14 mouse cellular contexts compared by ENCODE assay signal in genomic region chr5:67634339-67634738, GRCm38 (mm10). TPM values are rescaled to one million over a fixed set of nuclear protein-coding genes. Genes with fewer than 3 reads are reported as not detected.
A peak's percentile ranks its signal among the peaks of the same experiment; 100 is the strongest.
DNase-seq lines count a peak whose midpoint lies in the region; ATAC-seq and TF ChIP-seq lines count a peak whose summit lies in the region.
"Had no signal": no experiment of that assay in that cellular context is flagged by ENCODE, and none has a peak within 500 bp of the region (broad histone marks: within the 10 kb centered on the region; RNA-seq: fewer than 3 reads in every experiment).

No protein-coding gene starts in this region.

- no peak overlapping the region for H3K9ac ChIP-seq in CH12.LX (ENCODE audit: insufficient read depth, low read depth)
- H3K9ac ChIP-seq in ES-E14 (ENCODE audit: insufficient read depth, low read depth, low read length, poor library complexity, severe bottlenecking), result no peak overlapping the region
- H3K9ac ChIP-seq in midbrain, embryonic 12.5 days (replicated peaks), result no peak overlapping the region

- TF ChIP-seq EP300 in CH12.LX (IDR thresholded peaks at IDR 0.05; ENCODE audit: low read length), result no peak

- no peak for TF ChIP-seq RAD21 in CH12.LX (IDR thresholded peaks at IDR 0.05; ENCODE audit: low read depth, low read length)

- H3K79me2 ChIP-seq in CH12.LX (replicated peaks; ENCODE audit: control insufficient read depth, extremely low read depth, insufficient read depth, poor library complexity, severe bottlenecking), result no peaks in the 10 kb centered on the region

- peaks cover 0 to 6% of the 10 kb centered on the region in 2 experiments for H3K36me3 ChIP-seq in CH12.LX (replicated peaks in 1 of 2; ENCODE audit: control insufficient read depth in 1 of 2, insufficient read depth in 1 of 2, low read length in 1 of 2)
- no peaks in the 10 kb centered on the region for H3K36me3 ChIP-seq in ES-E14 (ENCODE audit: control insufficient read depth, insufficient read depth, low read length, poor library complexity, severe bottlenecking)
- no peaks in the 10 kb centered on the region for H3K36me3 ChIP-seq in hindbrain, embryonic 10.5 days
- H3K36me3 ChIP-seq in midbrain, embryonic 12.5 days, result 0 out of 2 replicates have a peak, but pooled peaks cover 4% of the 10 kb centered on the region

- H3K27me3 ChIP-seq in CH12.LX (replicated peaks), result no peaks in the 10 kb centered on the region
- peaks cover 51% of the 10 kb centered on the region for H3K27me3 ChIP-seq in hindbrain, embryonic 10.5 days (ENCODE audit: insufficient read depth, poor library complexity, severe bottlenecking)
- peaks cover 65% of the 10 kb centered on the region for H3K27me3 ChIP-seq in midbrain, embryonic 12.5 days

- dilution Hi-C loops in CH12.LX (cut with MboI; ENCODE audit: extremely low pct_ligation_motif_present, extremely low pct_unique_long_range_greater_than_20kb, low sequenced_read_pairs), result no loop called here

- in situ Hi-C loops in CH12.LX (cut with MboI; ENCODE audit: low pct_ligation_motif_present, low pct_unique_long_range_greater_than_20kb, low sequenced_read_pairs) (no loop called here), ES-E14 (cut with MboI; ENCODE audit: low sequenced_read_pairs in 2 of 2, unreplicated experiment in 2 of 2) (no loop called here)

- H3K4me2 ChIP-seq in CH12.LX (ENCODE audit: insufficient read depth, low read depth, poor library complexity, severe bottlenecking), result 0 out of 2 replicates have a peak overlapping the region, but pooled peaks have one; percentile 96
- peak overlapping the region; percentile 27; the same call in 1 of the 2 replicates for H3K4me2 ChIP-seq in midbrain, embryonic 12.5 days (replicated peaks)
- H3K4me2 ChIP-seq: liver, embryonic 11.5 days had no signal

- H3K9me3 ChIP-seq in CH12.LX (replicated peaks; ENCODE audit: low read length) (no peaks in the 10 kb centered on the region), ES-E14 (ENCODE audit: control insufficient read depth, insufficient read depth, low read depth, low read length) (no peaks in the 10 kb centered on the region)
- H3K9me3 ChIP-seq in hindbrain, embryonic 10.5 days, result no peaks in the 10 kb centered on the region
- H3K9me3 ChIP-seq in midbrain, embryonic 12.5 days, result no peaks in the 10 kb centered on the region

- H3K4me1 ChIP-seq in CH12.LX (ENCODE audit: control insufficient read depth in 1 of 2, insufficient read depth in 2 of 2) (peaks cover 4 to 18% of the 10 kb centered on the region in 2 experiments; a peak in 3 of 4 replicates), ES-E14 (ENCODE audit: control insufficient read depth in 2 of 2, insufficient read depth in 2 of 2, low read length in 2 of 2, poor library complexity in 1 of 2) (peaks cover 4 to 5% of the 10 kb centered on the region in 2 experiments; a peak in 3 of 4 replicates)
- peaks cover 30% of the 10 kb centered on the region for H3K4me1 ChIP-seq in hindbrain, embryonic 10.5 days (replicated peaks)
- peaks cover 20% of the 10 kb centered on the region for H3K4me1 ChIP-seq in midbrain, embryonic 12.5 days

- H3K27ac ChIP-seq in CH12.LX (ENCODE audit: insufficient read depth, low read depth), result peak overlapping the region; percentile 2; the same call in 1 of the 2 replicates
- no peak overlapping the region; the same call in 1 of the 2 replicates for H3K27ac ChIP-seq in ES-E14 (ENCODE audit: insufficient read depth, low read depth, low read length, poor library complexity, severe bottlenecking)
- peak overlapping the region; percentile 88 for H3K27ac ChIP-seq in hindbrain, embryonic 10.5 days
- H3K27ac ChIP-seq in midbrain, embryonic 12.5 days (replicated peaks), result peak overlapping the region; percentile 59

- TF ChIP-seq CTCF in CH12.LX (conservative IDR thresholded peaks at IDR 0.05 in 1 of 2, IDR thresholded peaks at IDR 0.05 in 1 of 2; ENCODE audit: low read depth in 2 of 2, low read length in 2 of 2), result no peak

- ATAC-seq in midbrain, embryonic 12.5 days (ENCODE audit: low FRiP score, low read depth), result peak; percentile 35
- ATAC-seq: intestine, postnatal 0 days had no signal

- DNase-seq in CH12.LX (ENCODE audit: extremely low read depth) (no peak), ES-E14 (ENCODE audit: low read depth, low spot score) (no peak)
- DNase-seq in hindbrain, embryonic 10.5 days (ENCODE audit: low spot score), result peak; percentile 26
- no peak for DNase-seq in urinary bladder, postnatal 14 days (ENCODE audit: low spot score)
- DNase-seq in right cerebral cortex, postnatal 25 days, result no peak
- DNase-seq in spleen, postnatal 4 days (ENCODE audit: low spot score in 2 of 2), result no peak
- DNase-seq: adrenal gland, postnatal 25 days; cerebellum, adult 8-10 months; layer of hippocampus, postnatal 36 days; thymus, adult 18-20 months had no signal

- WGBS in hindbrain, embryonic 10.5 days, result 20% methylated on average over 3 of the region's 3 CpGs
- WGBS in midbrain, embryonic 12.5 days, result 6% methylated on average over 3 of the region's 3 CpGs

- no peak for TF ChIP-seq POLR2A in CH12.LX (IDR thresholded peaks at IDR 0.05; ENCODE audit: low read depth, low read length)

- H3K4me3 ChIP-seq in CH12.LX (replicated peaks in 1 of 3; ENCODE audit: low read depth in 2 of 3, low read length in 2 of 3, poor library complexity in 1 of 3) (no peak overlapping the region), ES-E14 (ENCODE audit: insufficient read depth in 1 of 2, low read depth in 1 of 2, low read length in 2 of 2, poor library complexity in 1 of 2, severe bottlenecking in 1 of 2) (peak overlapping the region; percentile 7 to 33; a peak in 2 of 4 replicates)
- no peak overlapping the region for H3K4me3 ChIP-seq in hindbrain, embryonic 10.5 days
- H3K4me3 ChIP-seq in midbrain, embryonic 12.5 days, result no peak overlapping the region

TF ChIP-seq in CH12.LX, 34 proteins besides CTCF, POLR2A, EP300 and RAD21:
- TF ChIP-seq MAX (IDR thresholded peaks at IDR 0.05; ENCODE audit: low read length), result no peak
- no peak for TF ChIP-seq SMC3 (IDR thresholded peaks at IDR 0.05; ENCODE audit: low read depth, low read length)
- TF ChIP-seq CHD1 (IDR thresholded peaks at IDR 0.05; ENCODE audit: low read depth, low read length), result no peak
- TF ChIP-seq TBP (conservative IDR thresholded peaks at IDR 0.05; ENCODE audit: low read depth, low read length), result no peak
- no peak for TF ChIP-seq IRF4 (IDR thresholded peaks at IDR 0.05; ENCODE audit: low read depth, low read length)
- no peak for TF ChIP-seq JUND (conservative IDR thresholded peaks at IDR 0.05; ENCODE audit: low read depth, low read length)
- TF ChIP-seq POLR2AphosphoS2 (IDR thresholded peaks at IDR 0.05; ENCODE audit: low read depth, low read length), result no peak
- no peak for TF ChIP-seq CHD2 (IDR thresholded peaks at IDR 0.05; ENCODE audit: low read length)
- TF ChIP-seq MXI1 (IDR thresholded peaks at IDR 0.05; ENCODE audit: low read depth, low read length), result no peak
- no peak for TF ChIP-seq ELF1 (IDR thresholded peaks at IDR 0.05; ENCODE audit: low read depth, low read length)
- no peak for TF ChIP-seq SIN3A (IDR thresholded peaks at IDR 0.05; ENCODE audit: low read length)
- TF ChIP-seq MAZ (IDR thresholded peaks at IDR 0.05; ENCODE audit: low read depth, low read length), result no peak
- no peak for TF ChIP-seq HCFC1 (IDR thresholded peaks at IDR 0.05; ENCODE audit: low read depth, low read length)
- TF ChIP-seq BHLHE40 (IDR thresholded peaks at IDR 0.05; ENCODE audit: low read depth, low read length), result no peak
- no peak for TF ChIP-seq USF2 (conservative IDR thresholded peaks at IDR 0.05; ENCODE audit: low read depth, low read length)

TF ChIP-seq in ES-E14, 5 proteins besides CTCF, POLR2A, EP300 and RAD21:
- no peak for TF ChIP-seq CHD2 (IDR thresholded peaks at IDR 0.05; ENCODE audit: low read depth, low read length)
- no peak for TF ChIP-seq MAFK (IDR thresholded peaks at IDR 0.05; ENCODE audit: insufficient read depth, low read depth, low read length)
- no peak for TF ChIP-seq ZC3H11A (IDR thresholded peaks at IDR 0.05; ENCODE audit: borderline replicate concordance, low read depth, low read length)
- TF ChIP-seq HCFC1 (IDR thresholded peaks at IDR 0.05; ENCODE audit: borderline replicate concordance, insufficient read depth, low read length), result no peak

RNA-seq across cellular contexts. Expression of gene Shisa3, which starts 26.7 kb away (rescaled TPM):
- total RNA-seq in CH12.LX (2012; rRNA removed), result not detected in 2 replicates
- not detected in 2 replicates for total RNA-seq in CH12.LX (2014; rRNA removed)
- polyA plus RNA-seq in CH12.LX (2012; ENCODE audit: insufficient read length, low read depth), result not detected in 2 replicates
- total RNA-seq in ES-E14 (2012; rRNA removed), result 0.58 and 0.76 TPM in 2 replicates
- polyA plus RNA-seq in hindbrain, embryonic 10.5 days (2016; fragmentation: Nextera tagmentation; extraction: Ambion mirVana), result 6.7 and 7.3 TPM in 2 replicates
- polyA plus RNA-seq in midbrain, embryonic 12.5 days (2016; fragmentation: Nextera tagmentation; extraction: Ambion mirVana), result 24.2 and 26.4 TPM in 2 replicates
- total RNA-seq: MEL had no signal

Comparison
In these comparisons a context has a peak if more than half of its experiments do, and no peak if none do; other contexts are left out.
1. H3K4me3 ChIP-seq: peak in ES-E14 (2 of 2); none in CH12.LX (0 of 3), hindbrain, embryonic 10.5 days (single experiment) and midbrain, embryonic 12.5 days (single experiment).